Mouse (Mus musculus): ENCODE results near the gene Ptprh. TPM values are rescaled to one million over a fixed set of nuclear protein-coding genes. Genes with fewer than 3 reads are reported as not detected.

Gene Ptprh
- polyA plus RNA-seq, 1 experiment from 2014 or later, result not detected

DNA sequence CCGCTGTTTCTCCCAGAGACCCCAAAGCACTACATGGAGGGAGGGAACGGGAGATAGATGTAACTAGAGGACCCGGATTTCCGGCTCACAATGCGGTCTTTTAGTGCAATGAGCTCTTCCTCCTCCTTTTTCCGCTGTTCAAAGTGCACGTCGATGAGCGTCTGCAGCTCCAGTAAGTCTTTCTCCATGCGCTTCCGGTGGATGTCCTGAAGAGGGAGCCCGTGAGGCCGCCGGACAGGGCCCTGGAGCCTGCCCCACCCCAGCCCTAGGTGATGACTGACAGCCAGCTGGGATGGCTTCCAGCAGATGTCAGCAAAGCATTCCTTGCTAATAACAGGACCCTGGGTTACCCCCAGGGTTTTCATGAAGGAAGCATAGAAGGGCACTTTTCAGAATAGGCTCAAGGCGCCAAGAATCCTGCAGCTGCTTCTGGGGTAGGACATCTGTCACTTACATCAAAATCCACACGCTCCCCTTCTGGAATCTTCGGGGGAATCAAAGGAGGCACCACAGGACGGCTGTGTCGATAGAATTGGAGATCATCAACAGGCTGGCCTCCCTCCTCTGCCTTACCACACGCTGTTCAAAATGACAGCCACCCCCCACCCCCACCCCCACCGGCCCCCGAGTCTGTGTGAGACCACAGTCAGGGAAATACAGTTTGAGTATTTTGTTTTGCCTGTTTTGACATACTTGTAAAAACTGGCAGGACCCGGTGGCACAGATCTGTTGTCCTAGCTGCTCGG is 93.8 kb downstream of the Ptprh start:
- no peak overlapping the region; the same call in 1 of the 2 replicates for H3K4me3 ChIP-seq (ENCODE audit: low read depth, low read length)
- ATAC-seq (ENCODE audit: insufficient read depth) (peak; percentile 93), DNase-seq (peak; percentile 96)
- H3K4me2 ChIP-seq, result peak overlapping the region; percentile 31
- H3K27me3 ChIP-seq (ENCODE audit: insufficient read depth, low read length), result no peaks in the 10 kb centered on the region
- no peak overlapping the region for H3K9ac ChIP-seq
- peak; percentile 89 for TF ChIP-seq CTCF (IDR thresholded peaks at IDR 0.05; ENCODE audit: low read depth)
- H3K4me1 ChIP-seq (ENCODE audit: insufficient read depth), result no peaks in the 10 kb centered on the region; the same call in 1 of the 2 replicates
- WGBS, result 9% methylated on average over 24 of the region's 24 CpGs
- no peaks in the 10 kb centered on the region for H3K36me3 ChIP-seq (ENCODE audit: insufficient read depth)
- H3K27ac ChIP-seq (ENCODE audit: low read depth), result peak overlapping the region; percentile 55; the same call in 1 of the 2 replicates
- no peaks in the 10 kb centered on the region for H3K9me3 ChIP-seq (ENCODE audit: low read depth, low read length)

DNA sequence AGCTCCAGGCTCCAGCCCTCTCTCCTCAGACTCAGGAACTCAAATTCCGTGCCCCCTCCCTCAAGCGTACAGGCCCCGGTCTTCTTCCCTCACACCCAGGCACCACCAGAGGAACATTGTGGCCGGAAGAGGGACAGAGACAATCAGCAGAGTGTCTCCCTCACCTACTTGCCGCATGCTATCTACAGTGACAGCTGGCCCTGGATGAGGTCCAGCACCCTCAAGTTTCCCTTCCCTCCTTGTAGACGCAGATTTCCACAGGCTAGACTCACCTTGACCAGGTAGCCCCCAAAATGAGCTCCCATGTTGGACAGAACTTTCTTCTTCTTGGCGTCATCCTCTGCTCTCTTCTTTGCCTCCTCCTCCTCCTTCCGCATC is 95.1 kb downstream of the Ptprh start:
- ATAC-seq (ENCODE audit: insufficient read depth) (no peak), DNase-seq (no peak)
- no peak for TF ChIP-seq CTCF (IDR thresholded peaks at IDR 0.05; ENCODE audit: low read depth)
- 76% methylated on average over 8 of the region's 8 CpGs for WGBS
- H3K9ac ChIP-seq, result no peak overlapping the region
- no peaks in the 10 kb centered on the region for H3K27me3 ChIP-seq (ENCODE audit: insufficient read depth, low read length)
- H3K4me3 ChIP-seq (ENCODE audit: low read depth, low read length), result no peak overlapping the region
- H3K4me1 ChIP-seq (ENCODE audit: insufficient read depth), result no peaks in the 10 kb centered on the region; the same call in 1 of the 2 replicates
- no peak overlapping the region for H3K27ac ChIP-seq (ENCODE audit: low read depth)
- H3K4me2 ChIP-seq, result no peak overlapping the region
- no peaks in the 10 kb centered on the region for H3K9me3 ChIP-seq (ENCODE audit: low read depth, low read length)
- no peaks in the 10 kb centered on the region for H3K36me3 ChIP-seq (ENCODE audit: insufficient read depth)

DNA sequence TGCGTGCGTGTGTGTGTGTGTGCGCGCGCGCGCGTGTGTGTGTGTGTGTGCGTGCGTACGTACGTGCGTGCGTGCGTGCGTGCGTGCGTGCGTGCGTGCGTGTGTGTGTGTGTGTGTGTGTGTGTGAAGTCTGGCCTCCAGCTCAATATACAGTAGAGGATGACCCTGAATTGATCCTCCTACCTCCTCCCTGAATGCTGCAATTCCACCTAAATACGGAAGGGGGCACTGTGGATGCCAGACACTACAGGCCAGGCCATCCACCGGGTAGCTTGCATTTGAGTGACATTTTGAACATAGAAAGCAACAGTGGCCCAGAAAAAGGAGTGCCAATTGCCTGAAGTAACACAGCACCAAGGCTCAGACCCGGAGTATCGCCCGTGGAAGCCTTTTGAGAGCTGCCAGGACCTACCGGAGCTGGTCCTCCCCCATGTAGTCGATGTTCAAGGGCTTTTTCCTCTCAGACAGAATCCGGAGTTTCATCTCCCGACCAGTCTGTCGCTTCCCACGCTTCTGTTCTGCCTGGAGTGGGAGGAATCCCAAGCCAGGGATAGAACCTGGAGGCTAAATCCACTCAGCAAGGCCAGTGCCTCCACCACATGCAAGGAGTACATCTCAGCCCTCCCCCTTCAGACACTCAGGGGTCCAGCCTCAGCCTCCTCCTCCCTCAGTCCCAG is 95.6 kb downstream of the Ptprh start:
- no peak overlapping the region for H3K9ac ChIP-seq
- DNase-seq, result no peak
- H3K9me3 ChIP-seq (ENCODE audit: low read depth, low read length), result no peaks in the 10 kb centered on the region
- H3K4me1 ChIP-seq (ENCODE audit: insufficient read depth), result no peaks in the 10 kb centered on the region; the same call in 1 of the 2 replicates
- no peaks in the 10 kb centered on the region for H3K36me3 ChIP-seq (ENCODE audit: insufficient read depth)
- no peak overlapping the region for H3K27ac ChIP-seq (ENCODE audit: low read depth)
- no peak for ATAC-seq (ENCODE audit: insufficient read depth)
- TF ChIP-seq CTCF (IDR thresholded peaks at IDR 0.05; ENCODE audit: low read depth), result peak; percentile 60
- no peaks in the 10 kb centered on the region for H3K27me3 ChIP-seq (ENCODE audit: insufficient read depth, low read length)
- no peak overlapping the region for H3K4me2 ChIP-seq
- 73% methylated on average over 22 of the region's 32 CpGs for WGBS
- H3K4me3 ChIP-seq (ENCODE audit: low read depth, low read length), result no peak overlapping the region

DNA sequence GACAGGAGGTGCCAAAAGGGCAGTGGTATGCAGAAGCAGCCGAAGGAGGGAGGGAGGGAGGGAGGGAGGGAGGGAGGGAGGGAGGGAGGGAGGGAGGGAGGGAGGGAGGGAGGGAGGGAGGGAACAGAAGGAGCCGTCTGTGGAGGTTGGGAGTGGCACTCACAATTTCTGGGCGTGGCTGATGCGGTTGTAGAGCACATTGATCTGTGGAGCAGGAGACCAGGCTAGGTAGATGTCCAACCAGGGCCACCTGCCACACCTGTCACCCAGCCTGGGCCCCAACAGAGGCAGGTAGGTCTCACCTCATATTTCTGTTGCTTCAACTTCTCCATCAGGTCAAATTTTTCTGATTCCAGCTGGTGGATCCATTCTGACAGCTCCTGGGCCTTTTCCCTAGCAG is 96.6 kb downstream of the Ptprh start:
- no peak overlapping the region for H3K27ac ChIP-seq (ENCODE audit: low read depth)
- H3K9me3 ChIP-seq (ENCODE audit: low read depth, low read length), result no peaks in the 10 kb centered on the region
- no peaks in the 10 kb centered on the region; the same call in 1 of the 2 replicates for H3K4me1 ChIP-seq (ENCODE audit: insufficient read depth)
- TF ChIP-seq CTCF (IDR thresholded peaks at IDR 0.05; ENCODE audit: low read depth), result no peak
- DNase-seq (no peak), ATAC-seq (ENCODE audit: insufficient read depth) (no peak)
- no peaks in the 10 kb centered on the region for H3K36me3 ChIP-seq (ENCODE audit: insufficient read depth)
- no peak overlapping the region for H3K4me3 ChIP-seq (ENCODE audit: low read depth, low read length)
- H3K4me2 ChIP-seq, result no peak overlapping the region
- H3K9ac ChIP-seq, result no peak overlapping the region
- H3K27me3 ChIP-seq (ENCODE audit: insufficient read depth, low read length), result no peaks in the 10 kb centered on the region
- 59% methylated on average over 3 of the region's 4 CpGs for WGBS

DNA sequence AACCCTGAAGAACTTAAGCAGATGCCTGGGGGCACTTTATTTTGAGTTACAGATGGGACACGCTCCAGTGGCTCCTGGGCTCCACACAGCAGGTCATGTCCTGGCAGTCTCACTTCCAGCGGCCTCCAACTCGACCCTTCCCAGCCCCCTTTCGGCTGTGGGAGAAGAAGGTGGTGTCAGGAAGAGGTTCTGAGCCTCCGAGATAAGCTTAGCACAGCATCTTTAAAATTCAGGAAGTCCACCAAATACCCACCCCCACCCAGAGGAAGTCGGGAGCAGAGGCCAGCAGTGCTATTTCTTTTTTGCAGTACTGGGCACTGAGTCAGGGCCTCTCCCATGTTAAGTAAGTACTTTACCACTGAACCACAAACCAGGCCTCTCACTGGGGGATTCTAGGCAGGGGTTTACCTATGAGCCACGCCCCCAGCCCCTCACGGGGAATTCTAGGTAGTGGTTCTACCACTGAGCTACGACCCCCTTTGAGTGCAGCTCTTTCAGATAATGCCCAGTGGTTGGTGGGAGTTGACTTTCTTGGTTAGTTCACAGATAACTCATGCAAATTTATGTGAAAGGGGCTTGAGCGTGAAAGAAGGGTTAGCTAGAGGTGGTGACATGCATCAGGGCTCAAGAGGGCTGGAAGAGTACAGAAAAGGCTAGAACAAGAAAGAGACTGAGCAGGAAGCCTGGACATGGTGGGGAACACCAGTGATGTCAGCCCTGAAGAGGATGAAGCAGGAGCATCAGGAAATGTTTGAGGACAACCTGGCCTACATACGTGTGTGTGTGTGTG is 99.0 kb downstream of the Ptprh start:
- ATAC-seq (ENCODE audit: insufficient read depth) (no peak), DNase-seq (no peak)
- no peak overlapping the region for H3K4me3 ChIP-seq (ENCODE audit: low read depth, low read length)
- WGBS, result 54% methylated on average over 11 of the region's 11 CpGs
- H3K4me1 ChIP-seq (ENCODE audit: insufficient read depth), result peaks cover 5% of the 10 kb centered on the region; the same call in 1 of the 2 replicates
- no peak overlapping the region for H3K9ac ChIP-seq
- no peaks in the 10 kb centered on the region for H3K27me3 ChIP-seq (ENCODE audit: insufficient read depth, low read length)
- H3K4me2 ChIP-seq, result no peak overlapping the region
- no peak for TF ChIP-seq CTCF (IDR thresholded peaks at IDR 0.05; ENCODE audit: low read depth)
- H3K9me3 ChIP-seq (ENCODE audit: low read depth, low read length), result no peaks in the 10 kb centered on the region
- no peaks in the 10 kb centered on the region for H3K36me3 ChIP-seq (ENCODE audit: insufficient read depth)
- H3K27ac ChIP-seq (ENCODE audit: low read depth), result no peak overlapping the region

DNA sequence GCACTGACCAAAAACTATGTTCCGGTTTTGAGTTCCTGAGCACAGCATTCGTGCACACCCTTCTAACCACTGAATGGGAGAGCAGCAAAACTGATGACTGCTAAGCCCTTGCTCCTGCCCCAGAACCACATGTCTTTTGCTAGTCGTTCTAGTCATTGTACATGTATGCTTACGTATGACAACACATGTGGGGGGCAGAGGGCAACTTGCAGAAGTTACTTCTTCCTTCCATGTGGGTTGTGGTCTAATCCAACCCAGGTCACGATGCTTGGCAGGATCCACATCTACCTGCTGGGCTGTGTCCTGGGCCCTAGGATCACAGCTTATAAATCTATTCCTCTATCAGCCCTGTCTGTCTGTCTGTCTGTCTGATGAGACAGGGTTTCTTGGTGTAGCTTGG is 100.0 kb downstream of the Ptprh start:
- ATAC-seq (ENCODE audit: insufficient read depth) (no peak), DNase-seq (no peak)
- Histone ChIP-seq H3K36me3 (ENCODE audit: insufficient read depth) (no peaks in the 10 kb centered on the region), H3K4me3 (ENCODE audit: low read depth, low read length) (no peak overlapping the region), H3K27me3 (ENCODE audit: insufficient read depth, low read length) (no peaks in the 10 kb centered on the region), H3K27ac (ENCODE audit: low read depth) (no peak overlapping the region), H3K9ac (no peak overlapping the region), H3K9me3 (ENCODE audit: low read depth, low read length) (no peaks in the 10 kb centered on the region), H3K4me1 (ENCODE audit: insufficient read depth) (peaks cover 7% of the 10 kb centered on the region; the same call in 1 of the 2 replicates), H3K4me2 (no peak overlapping the region)
- 82% methylated on average over 5 of the region's 5 CpGs for WGBS
- no peak for TF ChIP-seq CTCF (IDR thresholded peaks at IDR 0.05; ENCODE audit: low read depth)

DNA sequence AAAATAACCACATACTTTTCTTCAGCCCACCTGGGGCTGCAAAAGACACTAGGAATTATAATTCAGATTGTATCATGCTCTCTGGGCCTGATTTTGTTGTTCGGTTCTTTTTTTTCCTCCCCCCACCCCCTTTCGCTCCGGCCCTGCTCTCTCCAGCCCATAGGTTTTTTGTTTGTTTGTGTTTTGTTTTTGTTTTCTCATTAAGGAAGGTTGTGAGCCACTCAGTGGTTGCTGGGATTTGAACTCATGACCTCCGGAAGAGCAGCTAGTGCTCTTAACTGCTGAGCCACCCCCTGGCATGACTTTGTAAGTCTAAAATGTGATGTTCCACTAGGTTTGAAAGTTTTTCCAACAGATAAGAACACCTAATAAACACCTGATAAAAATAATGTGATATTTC is 100.7 kb downstream of the Ptprh start:
- Histone ChIP-seq H3K9me3 (ENCODE audit: low read depth, low read length) (no peaks in the 10 kb centered on the region), H3K4me3 (ENCODE audit: low read depth, low read length) (no peak overlapping the region), H3K4me2 (peak overlapping the region; percentile 80; the same call in 1 of the 2 replicates), H3K27me3 (ENCODE audit: insufficient read depth, low read length) (no peaks in the 10 kb centered on the region), H3K36me3 (ENCODE audit: insufficient read depth) (no peaks in the 10 kb centered on the region), H3K27ac (ENCODE audit: low read depth) (no peak overlapping the region), H3K9ac (no peak overlapping the region), H3K4me1 (ENCODE audit: insufficient read depth) (peaks cover 12% of the 10 kb centered on the region)
- DNase-seq (no peak), ATAC-seq (ENCODE audit: insufficient read depth) (no peak)
- WGBS, result 78% methylated on average over 4 of the region's 4 CpGs
- no peak for TF ChIP-seq CTCF (IDR thresholded peaks at IDR 0.05; ENCODE audit: low read depth)

Measured in lung, embryonic 14.5 days (tissue).